Mouse (Mus musculus) cerebellum, adult 9-10 months (tissue): ENCODE measurements around the gene Renbp.

ENCODE experiments used
- DNase-seq: peaks from one replicate; pipeline ENCODE4 v3.0.0; 2022

Renbp gene

DNA sequence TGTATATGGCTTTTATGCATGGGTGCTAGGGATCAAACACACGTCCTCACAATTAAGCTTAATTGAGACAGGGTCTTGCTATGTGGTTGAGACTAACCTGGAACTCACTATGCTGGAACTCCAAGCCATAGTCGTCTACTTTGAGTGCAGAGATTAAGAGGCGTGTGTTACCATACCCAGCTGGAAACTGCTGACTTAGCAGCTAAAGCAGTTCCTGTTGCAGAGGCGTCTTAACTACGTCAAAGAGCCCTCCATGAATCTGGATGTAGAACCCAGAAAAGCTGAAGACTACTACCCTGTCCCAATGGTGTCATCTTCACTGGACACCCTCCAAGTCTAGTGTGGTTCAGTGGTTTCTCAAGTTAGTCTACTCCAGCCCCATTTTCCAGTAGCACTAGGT lies 12.0 kb downstream of the Renbp start:
- no peak for DNase-seq

DNA sequence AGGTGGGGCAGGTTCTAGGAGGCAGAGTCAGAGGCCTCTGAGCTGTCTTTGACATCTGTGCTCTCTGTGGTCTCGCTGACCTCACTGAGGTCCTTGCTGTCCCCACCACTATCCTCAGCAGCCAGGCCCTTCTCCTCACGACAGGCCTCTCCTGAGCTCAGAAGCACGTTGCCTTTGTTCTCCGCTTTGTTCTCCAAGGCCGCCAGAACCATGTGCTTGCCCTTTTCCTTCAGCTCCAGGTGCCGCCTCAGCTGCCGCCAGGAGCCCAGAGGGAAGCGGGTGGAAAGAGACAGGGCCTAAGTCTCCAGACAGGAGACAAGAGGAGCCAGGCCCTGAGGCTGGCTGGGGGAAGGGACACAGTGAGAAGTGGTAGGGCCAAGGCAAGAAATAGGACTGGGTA lies 13.7 kb downstream of the Renbp start:
- DNase-seq = no peak

DNA sequence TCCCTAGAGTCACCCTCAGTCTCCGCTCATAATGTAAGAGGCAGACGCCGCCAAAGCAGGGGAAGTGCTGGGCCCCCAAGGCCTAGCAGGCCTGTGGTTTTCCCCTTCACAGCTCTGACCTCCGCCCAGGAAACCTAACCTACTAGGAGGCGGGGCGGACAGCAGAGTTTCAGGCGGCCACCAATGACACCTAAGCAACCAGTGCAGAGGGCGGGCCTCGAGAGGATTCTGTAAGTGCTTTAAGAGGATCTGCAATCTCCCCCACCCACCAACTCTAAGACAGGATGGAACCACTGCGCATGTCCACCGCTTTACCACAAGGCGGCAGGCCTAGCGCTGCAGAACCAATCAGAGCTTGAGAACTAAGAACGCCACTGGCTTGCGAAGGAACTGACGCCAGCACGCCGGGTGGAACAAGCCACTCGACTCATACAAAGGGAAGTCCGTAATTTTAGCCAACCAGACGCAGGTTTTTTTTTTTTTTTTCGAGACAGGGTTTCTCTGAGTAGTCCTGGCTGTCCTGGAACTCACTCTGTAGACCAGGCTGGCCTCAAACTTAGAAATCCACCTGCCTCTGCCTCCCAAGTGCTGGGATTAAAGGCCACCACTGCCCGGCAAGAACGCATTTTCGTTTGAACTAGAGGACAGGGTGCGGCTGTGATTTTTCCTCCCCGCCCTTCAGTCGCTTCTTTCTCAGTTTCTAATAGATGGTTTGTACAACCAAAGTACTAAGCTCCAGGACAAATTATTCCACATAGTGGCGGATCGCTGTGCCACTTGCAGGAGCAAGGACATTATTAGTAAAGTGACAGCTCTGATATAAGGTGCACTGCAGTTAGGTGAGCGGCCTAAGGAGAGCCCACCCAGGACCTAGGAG lies 15.6 kb downstream of the Renbp start:
- DNase-seq = peak; percentile 88

DNA sequence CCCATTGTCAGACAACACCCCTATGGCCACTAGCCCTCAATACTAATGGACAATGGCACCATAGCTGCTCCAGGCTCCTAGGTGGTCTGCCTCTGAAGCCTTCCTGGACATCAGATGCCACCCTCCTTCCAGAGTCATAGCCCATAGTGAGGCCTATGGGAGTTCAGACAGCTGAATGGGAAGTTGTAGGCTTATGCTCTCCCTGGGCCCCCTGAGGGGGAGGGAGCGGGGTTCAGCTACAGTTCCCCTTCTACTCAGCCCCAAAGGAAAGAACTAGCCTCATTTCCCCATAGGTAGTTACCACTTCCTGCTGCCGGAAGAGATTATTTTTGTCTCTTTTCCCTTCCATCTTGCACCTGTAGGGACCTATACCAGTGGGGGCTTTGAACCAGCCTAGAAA lies 19.1 kb downstream of the Renbp start:
- DNase-seq = no peak

DNA sequence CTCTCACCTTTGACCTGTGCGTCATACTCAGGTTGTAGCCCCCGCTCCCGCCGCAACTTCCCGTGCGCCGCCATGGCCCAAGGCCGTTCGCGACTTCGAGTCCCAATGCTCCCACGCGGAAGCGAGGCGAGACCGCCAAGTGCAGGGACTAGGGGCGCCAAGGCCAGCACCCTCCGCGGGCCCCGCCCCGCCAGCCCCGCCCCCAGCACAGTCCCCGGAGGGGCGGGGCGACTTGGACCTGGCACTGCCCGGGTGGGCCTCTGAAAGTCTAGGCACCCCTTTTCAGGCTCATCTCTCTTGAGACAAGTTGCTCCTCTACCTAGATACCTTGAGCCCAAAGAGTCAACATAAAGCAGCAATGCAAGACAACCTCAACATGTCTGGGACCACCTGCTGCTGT lies 19.5 kb downstream of the Renbp start:
- no peak for DNase-seq

DNA sequence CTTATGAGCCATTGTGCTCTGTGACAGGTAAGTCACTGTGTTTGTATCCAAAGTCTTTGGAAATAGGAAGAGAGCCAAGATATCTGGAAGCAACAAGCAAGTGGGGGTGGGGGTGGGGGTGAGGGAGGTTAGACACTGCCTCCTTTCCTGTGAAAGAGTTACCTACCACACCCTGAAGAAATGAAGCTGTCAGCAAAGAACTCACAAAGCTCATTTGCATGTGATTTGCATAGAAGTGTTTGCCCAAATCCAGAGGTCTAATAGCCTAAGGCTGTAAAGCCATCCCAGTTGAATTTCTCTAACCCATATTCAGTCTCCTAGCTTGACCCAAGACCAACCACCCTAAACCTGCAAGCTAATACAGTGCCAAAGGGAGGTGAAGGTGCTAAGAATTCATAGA lies 20.2 kb downstream of the Renbp start:
- DNase-seq = no peak

DNA sequence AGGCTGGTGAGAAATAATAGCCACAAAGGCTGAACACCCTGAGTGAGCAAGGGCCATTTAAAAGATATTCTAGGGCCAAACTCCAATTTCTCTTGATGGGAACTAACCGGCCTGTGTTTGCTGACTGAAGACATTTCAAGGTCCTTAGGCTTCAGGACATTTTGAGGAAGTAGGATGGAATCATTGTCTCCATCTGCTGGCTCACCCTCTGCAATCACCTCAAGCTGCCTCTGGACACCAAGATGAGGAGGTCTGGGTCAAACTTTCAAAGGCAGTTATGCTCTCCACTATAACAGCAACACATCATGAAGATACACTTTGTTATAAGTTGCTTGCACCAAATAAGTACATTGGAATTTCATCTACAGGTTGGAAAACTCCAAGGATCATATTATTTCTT lies 20.6 kb downstream of the Renbp start:
- DNase-seq = no peak

DNA sequence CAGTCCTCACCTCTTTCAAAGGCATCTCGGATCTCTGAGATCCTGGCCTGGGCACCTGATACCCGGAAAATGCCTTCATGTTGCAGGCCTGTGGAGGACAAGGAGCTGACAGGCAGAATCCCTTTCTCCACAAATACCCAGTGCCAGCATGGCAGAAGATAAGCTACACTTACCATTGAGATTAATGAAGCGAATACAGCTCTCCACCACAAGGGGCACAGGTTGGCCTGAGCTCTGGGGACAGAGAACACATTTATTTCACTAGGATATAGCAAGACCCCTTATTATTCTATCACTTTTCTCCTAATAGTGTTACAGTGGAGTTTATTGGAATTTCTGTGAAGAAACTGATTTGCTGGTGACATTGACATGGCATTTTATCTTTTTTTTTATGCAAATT lies 32.7 kb downstream of the Renbp start:
- no peak for DNase-seq

DNA sequence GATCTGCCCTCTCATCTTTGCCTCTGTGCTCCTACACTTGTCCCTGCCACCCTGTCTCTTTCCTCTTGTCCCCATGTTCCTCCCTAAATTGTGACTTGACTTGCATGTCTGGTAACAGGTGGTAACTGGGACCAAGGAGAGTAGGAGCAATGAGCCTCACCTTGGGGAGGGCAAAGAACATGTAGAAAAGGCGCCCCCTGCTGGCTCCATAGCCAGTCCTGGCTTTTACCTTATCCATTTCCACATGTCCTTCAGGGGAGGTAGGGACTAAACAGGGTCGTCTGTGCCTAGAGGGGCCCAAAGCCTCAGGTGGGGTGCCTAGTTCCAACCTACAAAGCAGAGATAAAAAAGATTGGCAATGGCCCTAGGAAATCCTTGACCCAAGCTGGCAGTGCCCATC lies 34.9 kb downstream of the Renbp start, which contains the start of gene L1cam:
TSS of gene L1cam (minus strand) at position 387 of the 400 bp plus-strand sequence.
- peak; percentile 74 for DNase-seq

DNA sequence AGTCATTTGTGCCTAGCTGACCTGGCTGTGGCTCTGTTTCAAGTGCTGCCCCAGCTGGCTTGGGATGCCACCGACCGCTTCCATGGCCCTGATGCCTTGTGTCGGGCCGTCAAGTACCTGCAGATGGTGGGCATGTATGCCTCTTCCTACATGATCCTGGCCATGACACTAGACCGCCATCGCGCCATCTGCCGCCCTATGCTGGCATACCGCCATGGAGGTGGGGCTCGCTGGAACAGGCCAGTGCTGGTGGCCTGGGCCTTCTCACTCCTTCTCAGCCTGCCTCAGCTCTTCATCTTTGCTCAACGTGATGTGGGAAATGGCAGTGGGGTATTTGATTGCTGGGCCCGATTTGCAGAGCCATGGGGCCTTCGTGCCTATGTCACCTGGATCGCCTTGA lies 37.8 kb downstream of the Renbp start:
- DNase-seq = peak; percentile 57

DNA sequence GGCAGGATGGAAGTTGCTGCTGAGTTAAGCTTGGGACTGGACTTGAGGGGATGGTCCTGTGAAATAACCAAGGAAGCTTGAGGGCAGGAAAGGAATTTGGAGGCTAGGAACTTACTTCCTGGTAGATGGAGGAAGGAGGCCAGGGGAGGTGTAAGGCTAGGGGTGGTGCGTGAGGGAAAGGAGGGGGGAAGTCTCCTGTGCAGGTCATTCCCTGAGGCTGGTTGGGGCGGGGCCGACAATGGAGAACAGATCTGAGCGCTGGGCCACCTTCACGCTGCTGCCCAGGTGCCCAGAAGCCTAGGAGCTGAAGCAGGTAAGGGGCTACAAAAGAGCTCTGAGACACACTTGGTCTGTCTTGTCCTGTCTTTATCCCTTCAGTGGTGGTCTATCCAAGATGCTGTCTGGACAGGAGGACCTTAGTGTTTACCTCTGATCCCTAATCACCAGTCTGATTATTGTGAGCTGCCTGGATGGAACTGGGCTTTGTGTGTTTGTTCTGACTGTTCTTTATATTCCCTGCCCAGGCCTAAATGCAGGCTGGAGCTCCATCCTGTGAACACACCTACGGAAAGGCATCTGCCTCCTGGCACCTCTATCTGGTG lies 39.0 kb downstream of the Renbp start, which contains the start of gene Avpr2:
TSS of gene Avpr2 (plus strand) at position 552 of the 602 bp plus-strand sequence.
- DNase-seq = no peak

DNA sequence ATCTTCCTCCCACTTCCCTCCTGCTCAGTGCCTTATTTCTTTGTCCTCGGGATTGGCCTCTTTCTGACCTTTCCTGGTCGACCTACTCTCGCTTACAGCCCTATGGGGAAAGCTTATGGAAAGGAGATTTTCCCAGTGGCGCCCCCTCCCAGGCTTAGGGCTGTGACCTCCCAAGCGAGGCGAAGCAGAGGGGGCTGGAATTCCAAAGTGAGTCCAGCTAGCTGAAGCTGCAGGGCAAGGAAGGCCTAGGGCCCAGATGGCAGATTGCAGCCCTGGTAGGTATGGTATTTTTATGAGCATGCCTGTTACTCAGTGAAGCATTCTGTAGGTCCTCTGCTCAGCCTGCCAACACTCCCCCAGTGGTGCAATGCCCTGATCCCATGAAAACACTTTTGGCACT lies 49.2 kb downstream of the Renbp start:
- no peak for DNase-seq

DNA sequence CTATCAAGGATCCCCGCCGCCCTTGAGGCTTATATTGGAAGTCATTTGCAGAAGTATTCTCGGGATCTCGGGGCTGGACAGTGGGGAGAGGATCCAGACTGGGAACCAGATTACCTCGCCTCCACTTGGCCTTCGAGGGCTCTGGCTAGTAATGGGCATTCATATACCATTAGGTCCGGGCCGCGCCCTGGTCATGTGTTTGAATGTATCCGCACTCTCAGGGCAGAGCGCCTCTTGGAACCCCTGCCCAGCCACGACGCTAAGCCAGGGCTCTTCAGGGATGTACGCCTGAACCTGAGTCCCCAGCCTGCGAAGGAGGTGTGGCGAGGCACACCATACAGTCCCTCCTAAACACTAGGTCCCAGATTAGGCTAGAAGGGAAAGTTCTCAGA lies 49.6 kb downstream of the Renbp start:
- peak; percentile 39 for DNase-seq

DNA sequence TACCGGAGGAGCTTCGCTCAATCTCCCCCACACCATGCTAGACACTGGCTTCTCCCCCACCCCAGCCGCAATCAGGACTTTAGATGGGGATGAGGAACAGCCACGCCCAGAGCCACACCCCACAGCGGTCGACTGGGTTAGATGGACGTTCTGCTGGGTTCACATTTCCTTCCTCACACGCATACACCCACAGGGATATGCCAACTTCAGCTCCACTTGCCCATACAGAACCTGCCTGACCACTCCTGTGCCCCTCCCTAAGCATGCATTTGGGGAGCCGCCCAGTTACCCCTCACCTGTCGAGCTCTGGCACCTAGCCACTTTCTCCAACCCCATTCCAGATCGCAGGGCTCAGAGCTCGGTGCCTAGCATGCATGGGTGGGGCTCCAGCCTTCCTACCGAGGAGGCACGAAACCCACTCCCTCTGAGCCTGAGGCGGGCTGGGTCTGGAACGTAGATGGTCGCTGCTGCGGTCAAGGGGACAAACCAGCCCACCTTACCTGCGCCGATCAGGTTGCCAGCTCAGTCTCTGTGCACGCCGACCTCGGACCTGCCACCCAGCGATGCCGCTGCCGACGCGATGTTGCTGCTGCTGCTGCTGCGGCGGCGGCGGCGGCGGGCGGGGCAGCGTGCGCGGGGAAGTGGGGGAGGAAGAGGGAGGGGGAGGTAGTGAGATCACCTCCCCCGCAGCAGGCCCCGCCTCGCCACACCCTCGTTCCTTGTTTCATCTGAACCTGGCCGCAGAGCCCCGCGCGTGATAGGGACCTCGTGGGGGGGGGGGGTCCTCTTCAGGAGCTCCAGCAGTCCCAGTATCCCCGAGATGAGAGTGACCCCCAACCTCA lies 50.2 kb downstream of the Renbp start:
- DNase-seq = peak; percentile 58

DNA sequence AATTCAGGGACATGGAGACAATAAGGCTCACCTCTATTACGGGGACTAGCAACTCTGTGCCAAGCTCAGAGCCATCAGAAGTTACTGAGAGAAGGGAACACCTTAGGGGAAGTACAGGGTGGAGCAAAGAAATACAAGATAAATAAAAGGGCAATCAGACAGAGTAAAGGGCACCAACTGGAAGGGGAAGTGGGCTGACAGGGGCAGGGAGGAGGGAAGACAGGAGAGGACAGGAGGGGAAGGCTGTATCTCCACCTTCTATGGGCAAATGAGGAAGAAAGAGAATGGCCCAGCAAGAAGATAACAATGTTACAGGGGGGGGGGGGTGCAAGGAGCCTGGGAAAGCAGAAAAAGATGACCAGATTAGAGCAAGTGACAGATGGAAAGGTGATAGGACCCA lies 53.6 kb downstream of the Renbp start:
- no peak for DNase-seq

DNA sequence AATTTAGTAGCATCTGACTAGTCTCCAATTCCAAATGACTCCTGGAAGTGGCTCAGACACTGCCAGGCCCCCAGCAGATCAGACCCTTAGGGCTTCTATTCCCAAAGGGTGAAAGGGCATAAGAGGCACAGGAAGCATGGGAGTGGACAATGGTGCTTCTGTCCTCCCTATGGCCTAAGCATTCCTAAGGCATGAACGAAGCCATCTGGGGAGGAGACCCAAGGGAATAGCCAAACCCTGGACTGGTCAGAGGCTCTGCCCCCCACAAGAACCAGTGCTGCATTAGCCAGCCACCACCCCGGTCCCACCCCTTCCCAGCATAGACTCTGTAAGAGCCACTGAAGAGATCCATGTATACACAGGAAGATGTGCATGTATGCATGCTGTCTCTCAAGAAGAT lies 54.8 kb downstream of the Renbp start:
- DNase-seq = no peak
